Mouse (Mus musculus): ENCODE data around the gene D630003M21Rik.
A peak's percentile ranks its signal among the peaks of the same experiment; 100 is the strongest.

The D630003M21Rik gene

DNA sequence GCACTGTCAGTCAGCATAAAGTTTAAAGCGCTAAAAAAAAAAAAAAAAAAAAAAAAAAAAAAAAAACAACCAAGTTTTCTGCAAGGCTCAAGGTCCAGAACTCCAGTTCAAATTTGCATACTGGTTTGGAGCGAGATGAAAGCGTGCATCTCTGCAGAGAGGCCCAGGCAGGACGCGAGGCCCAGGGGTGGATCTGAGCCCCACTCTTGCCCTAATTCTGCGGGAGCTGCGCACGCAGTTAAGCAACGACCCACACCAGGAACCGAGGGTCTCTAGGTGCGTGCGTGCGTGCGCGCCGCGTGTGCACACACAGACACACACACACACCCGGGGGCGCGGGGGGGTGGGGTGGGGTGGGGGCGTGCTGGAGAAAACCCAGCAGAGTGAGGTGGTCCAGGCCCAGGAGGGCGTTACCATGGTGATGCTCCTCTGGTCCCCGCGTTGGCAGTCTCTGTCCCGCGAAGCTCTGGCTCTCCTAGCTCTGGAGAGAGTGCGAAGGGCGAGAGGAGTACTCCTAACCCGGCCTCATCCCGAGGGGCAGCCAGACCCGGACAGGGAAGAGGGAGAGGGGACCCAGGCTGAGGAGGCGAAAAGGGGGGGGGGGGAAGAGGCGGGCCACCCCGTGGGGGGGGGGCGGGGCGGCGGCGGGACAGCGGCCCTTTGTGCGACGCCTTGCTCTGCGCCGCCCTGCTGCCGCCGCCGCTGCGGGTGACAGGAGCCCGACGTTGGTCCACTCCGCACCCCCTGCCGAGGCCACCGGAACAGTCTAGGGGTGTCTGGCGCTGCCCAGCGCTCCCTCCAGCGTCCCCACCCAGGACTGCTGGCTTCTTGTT is at the start of gene D630003M21Rik:
D630003M21Rik (minus strand) TSS at position 553 of the 833 bp plus-strand sequence.
- no peak for DNase-seq (ENCODE audit: low spot score in 2 of 2)

DNA sequence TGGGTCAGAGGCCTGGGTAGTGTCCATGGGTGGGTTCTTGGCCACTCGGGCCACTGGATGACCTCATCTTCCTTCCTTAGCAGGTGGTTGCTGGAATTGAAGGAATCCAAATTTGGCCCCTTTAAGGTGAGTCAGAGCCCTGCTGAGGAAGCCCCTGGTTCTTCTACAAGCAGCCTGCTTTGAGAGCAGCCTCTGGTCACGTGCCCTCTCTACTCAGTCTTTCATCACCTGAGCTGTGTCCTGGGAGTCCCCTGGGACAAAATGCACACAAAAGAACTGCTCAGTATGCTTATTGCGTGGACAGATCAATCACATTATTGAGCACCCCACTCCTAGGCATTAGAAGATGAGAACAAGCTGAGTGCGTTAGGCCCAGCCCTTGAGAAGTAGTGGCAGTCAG is 47.9 kb upstream of the D630003M21Rik start:
- DNase-seq (ENCODE audit: low spot score in 2 of 2), result no peak

DNA sequence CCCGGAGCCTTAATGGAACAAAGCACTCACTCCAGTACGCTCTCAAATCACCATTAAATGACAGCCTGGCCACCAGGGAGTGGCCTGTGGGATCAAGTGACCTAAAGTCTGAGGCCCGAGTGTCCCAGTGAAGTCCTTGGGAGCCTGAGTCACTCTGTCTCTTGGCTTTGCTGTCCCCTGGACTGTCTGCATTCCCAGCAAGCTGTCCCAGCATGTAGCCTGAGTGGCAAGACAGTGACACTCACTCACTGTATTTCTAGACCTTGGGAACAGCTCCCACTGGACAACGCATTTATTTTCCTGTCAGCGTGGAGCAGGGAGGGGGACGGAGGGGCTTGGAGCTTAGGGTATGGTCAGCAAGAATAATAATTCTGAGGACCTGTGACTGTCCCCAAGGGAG is 47.4 kb upstream of the D630003M21Rik start:
- DNase-seq (ENCODE audit: low spot score in 2 of 2), result no peak

DNA sequence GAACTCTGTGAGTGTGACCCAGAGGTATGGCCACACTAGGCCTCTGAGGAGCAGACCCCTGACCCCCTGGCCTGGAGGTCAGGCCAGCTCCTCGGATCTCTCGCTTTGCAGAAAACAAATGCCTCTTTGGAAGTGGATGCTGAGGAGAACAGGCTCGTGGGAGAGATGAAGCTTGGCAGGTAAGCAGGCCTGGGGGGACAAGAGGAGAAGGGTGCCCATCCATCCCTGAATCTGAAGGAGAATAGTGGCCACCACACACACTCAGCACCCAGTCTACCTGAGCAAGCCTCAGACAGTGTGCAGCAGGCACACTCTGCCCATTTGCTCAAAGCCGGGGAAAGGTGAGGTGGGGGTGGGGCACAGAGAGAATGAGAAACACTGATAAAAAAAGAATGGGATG is 46.8 kb upstream of the D630003M21Rik start:
- no peak for DNase-seq (ENCODE audit: low spot score in 2 of 2)

DNA sequence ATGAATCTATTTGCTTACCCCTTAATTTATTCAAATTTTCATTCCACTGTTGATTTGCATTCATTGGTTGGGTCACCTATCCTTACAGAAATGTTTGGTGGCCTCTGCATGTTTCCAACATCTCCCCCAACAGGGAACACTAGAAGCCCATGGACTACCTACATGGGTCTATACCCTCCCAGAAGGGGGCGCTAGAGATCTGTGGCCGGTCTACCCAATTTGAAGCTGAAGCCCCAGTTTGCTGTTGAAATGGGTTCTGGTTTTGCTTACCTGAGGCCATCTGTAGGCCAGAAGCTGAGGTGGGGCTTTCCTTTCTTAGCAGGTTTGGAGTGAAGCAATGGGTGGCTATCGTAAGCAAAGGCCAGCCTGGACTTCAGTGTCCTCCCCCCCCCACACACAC is 46.3 kb upstream of the D630003M21Rik start:
- no peak for DNase-seq (ENCODE audit: low spot score in 2 of 2)

DNA sequence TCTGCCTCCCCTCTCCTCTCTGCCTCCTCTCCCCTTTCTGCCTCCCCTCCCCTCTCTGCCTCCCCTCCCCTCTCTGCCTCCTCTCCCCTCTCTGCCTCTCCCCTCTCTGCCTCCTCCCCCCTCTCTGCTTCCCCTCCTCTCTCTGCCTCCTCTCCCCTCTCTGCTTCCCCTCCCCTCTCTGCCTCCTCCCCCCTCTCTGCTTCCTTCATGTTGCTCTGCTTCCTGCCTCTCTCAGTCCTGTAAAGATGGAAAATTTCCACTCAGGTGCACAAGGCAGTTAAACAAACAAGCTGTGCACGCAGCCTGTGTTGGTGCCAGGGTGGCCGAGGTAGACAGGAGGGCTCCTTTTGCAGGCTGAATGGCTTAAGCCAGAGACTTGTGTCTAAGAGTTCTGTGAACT is 44.6 kb upstream of the D630003M21Rik start:
- no peak for DNase-seq (ENCODE audit: low spot score in 2 of 2)

DNA sequence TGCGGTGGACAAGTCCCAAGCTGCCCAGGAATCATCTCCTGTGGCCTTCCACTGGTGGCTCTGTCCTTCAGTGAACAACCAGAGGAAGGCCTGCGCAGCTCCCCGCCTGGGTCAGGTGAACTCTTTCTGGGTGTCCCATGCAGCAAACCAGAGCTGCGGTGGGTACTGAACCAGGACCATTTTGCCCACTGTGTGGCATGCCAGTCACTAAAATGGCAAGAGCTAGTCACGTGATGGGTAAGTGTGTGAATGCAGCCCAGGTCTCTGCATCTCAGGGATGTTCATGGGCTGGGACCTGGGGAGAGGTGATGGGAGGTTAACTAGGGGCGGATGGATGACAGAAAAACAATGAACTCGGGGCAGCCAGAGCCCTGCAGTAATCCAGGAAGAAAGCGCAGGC is 41.0 kb upstream of the D630003M21Rik start:
- no peak for DNase-seq (ENCODE audit: low spot score in 2 of 2)

DNA sequence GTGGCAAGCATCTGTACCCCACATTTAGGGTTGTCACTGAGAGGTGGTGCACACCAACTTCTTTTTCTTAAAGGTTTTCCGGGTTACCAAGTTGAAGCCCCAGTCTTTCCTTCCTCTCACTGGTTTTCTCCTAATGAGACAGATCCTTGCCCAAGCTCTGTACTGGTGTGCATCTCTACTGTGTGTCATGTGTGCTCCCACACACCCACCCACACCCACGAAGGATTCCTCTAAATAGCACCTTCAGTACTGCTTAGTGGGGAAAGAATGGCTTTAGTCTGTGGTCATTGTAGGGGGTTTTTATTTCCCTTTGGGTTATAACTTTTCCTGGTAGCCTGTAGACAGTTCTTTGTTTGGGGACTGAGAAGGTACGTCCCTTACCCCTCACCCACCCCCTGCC is 35.9 kb upstream of the D630003M21Rik start:
- no peak for DNase-seq (ENCODE audit: low spot score in 2 of 2)

DNA sequence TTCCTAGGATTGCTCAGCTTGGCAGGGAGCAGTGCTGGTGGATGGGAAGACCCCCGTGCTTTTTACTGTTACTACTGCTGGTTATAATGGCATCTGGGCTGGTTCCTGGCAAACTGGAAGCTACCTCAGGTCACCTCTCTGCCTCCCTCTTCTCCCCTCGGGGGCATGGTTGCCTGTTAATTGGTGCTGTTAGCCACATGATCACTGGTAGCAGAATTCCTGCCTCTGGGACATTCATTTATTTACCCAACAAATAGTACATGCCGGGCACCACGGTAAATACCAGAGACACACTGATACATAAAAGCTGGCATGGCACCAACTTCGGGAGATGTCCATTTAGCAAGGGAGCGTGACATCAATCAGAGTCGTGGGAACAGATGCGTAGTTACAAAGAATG is 30.5 kb upstream of the D630003M21Rik start:
- no peak for DNase-seq (ENCODE audit: low spot score in 2 of 2)

DNA sequence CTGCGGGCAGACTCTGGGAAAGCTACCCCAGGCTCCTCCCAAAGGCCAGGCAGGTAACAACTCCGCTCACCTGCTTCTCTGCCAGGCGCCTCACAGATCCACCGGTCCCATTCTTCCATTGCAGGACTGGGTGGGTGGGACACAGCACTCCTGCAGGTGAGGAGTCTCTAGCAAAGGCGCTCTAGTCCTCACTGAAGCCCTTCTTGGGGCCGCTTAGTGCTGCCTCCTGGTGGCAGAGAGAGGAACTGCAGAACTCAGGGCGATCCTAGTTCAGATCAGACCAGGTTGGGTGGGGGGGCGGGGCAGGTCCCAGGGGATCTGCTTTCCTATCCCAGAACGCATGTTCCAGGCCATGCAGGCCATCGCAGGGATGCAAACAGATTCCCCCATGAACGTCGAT is 29.8 kb upstream of the D630003M21Rik start:
- DNase-seq (ENCODE audit: low spot score in 2 of 2), result peak; percentile 59 to 86

DNA sequence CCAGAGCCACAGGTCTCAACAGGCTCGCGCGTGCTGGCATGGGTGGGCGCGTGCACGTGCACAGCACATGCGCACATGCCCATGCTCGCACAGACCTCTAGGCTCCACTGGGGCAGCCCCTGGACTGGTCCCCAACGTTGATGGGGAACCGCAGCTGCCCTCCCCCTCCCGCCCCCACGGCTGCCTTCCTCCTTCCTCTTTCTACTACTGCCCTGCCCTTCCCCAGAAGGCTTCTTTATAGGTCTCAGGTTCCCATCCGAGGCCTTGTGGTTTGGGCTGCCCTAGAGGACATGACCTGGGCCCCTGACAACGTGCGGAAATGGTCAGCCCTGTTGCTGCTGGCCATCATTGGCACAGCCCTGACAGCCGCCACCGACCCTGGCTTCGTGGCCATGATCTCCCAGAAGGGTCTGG is 29.0 kb upstream of the D630003M21Rik start, which contains the start of gene Bpi:
Bpi (plus strand) TSS at position 90 of the 414 bp plus-strand sequence.
- DNase-seq (ENCODE audit: low spot score in 2 of 2), result peak; percentile 39 to 68

DNA sequence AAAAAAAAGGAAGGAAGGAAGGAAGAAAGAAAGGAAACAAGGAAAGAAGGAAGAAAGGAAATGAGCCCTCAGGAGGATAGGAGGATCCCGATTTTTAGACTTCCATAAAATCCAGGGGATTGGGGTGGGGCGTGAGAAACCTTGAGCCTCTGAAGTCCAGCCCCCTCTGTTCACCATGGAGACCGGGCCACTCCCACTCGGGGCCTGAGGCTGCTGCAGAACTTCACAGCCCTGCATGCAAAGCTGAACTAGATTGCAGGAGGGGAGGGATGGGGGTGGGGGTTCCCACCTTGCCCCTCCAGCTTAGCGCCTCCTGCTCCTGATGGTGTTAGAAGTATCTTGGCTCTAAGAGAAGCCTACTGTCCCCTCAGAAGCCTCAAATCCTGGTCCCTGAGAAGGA is 27.9 kb upstream of the D630003M21Rik start:
- DNase-seq (ENCODE audit: low spot score in 2 of 2), result no peak

DNA sequence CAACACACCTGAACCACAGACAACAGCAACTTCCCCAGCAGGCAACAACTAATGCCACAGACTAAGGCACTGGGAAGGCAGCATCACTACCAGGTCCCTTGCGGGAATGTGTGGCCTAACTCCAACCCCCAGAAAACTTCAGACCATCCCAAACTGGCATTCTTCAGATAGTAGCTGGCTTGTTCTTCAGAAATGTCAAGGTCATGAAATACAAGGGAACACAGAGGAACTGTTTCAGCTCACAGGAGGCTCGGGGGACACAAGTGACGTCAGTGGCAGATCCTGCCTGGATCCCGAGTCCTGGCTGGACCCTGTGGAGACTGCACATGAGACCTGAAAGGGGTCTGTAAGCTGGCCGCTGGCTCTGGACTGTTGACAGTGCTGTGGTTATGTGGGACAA is 24.8 kb upstream of the D630003M21Rik start:
- no peak for DNase-seq (ENCODE audit: low spot score in 2 of 2)

DNA sequence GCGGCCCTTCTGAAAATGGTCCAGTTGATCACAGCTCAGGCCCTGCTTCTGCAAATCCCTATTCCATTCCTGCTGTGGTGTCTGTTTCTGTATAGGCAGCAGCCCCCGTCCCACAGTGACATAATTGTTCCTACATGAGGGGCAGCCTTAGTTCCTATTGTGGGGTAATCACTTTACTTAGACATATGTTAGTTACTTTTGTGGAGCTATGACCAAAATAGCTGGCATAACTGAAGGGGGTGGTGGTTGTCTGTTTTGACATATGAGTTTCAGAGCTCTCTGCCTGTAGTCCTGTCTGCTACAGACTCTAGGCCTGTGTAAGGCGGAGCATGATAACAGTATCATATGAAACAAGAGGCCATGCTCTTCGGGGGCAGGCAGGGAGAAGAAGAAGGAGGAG is 21.5 kb upstream of the D630003M21Rik start:
- no peak for DNase-seq (ENCODE audit: low spot score in 2 of 2)

DNA sequence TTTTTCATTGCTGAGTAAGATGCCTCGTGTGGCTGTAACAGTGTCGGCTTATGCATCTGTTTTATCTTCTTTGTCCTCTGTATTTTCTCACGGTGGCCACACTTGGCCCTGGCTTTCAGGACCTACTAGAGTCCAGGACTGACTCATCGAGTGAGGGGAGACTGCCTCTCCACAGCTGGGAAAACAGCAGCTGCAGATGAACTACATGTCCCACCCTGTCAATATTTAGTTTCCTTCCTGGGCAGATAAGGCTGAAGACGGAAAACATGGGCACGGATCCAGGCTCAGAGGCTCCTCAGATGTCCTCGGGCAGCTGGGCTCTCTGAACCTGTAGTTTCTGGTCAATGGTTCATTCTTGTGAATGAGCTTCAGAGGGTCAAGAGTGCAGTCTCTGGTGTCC is 19.3 kb upstream of the D630003M21Rik start:
- no peak for DNase-seq (ENCODE audit: low spot score in 2 of 2)

DNA sequence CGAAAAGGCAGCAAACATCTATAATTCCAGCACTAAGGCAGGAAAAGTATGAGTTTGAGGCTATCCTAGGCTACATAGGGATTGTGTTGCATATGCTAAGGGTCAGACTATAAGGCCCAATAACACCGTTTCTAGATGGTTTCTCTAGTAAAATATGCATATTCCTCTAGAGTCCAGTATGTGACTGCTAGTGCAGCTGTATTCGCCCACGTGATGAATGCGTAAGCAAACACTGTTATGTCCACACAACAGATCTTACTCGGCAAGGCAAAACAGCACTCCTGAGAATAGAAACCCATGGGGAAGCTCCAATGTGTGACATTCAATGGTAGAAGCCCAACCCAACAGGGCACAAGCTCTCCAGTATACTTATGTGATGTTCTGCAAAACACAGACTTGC is 18.8 kb upstream of the D630003M21Rik start:
- no peak for DNase-seq (ENCODE audit: low spot score in 2 of 2)

DNA sequence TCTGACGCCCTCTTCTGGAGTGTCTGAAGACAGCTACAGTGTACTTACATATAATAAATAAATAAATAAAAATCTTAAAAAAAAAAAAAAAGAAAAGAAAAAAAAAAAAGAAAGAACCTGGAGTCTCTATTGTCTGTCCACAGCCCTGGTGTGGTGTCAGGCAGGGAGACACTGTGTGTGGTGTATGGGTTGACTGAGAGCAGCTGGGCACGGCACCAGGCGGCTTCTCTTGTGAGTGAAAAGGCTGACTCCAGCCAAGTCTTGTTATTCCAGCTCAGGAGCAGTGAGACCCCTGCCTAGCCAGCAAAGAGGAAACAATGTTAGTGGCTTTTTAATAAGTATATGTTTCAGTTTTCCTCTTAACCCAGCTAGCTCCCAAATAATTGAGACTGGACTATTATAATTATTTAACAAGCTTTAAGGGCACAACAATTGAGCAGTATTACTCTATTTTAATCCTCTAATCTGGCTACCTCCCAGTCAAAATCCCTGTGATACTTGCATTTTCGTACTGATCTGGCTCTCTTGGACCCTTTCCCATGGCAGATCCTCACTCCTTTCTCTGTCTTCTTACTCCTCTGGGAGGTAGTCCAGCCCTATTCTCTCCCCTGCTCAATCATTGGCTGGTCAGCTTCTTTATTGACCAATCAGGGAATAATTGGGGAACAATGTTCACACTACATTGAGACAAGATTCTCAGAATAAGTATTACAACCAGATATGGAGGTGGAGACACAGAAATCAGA is 16.2 kb upstream of the D630003M21Rik start:
- DNase-seq (ENCODE audit: low spot score in 2 of 2), result no peak

DNA sequence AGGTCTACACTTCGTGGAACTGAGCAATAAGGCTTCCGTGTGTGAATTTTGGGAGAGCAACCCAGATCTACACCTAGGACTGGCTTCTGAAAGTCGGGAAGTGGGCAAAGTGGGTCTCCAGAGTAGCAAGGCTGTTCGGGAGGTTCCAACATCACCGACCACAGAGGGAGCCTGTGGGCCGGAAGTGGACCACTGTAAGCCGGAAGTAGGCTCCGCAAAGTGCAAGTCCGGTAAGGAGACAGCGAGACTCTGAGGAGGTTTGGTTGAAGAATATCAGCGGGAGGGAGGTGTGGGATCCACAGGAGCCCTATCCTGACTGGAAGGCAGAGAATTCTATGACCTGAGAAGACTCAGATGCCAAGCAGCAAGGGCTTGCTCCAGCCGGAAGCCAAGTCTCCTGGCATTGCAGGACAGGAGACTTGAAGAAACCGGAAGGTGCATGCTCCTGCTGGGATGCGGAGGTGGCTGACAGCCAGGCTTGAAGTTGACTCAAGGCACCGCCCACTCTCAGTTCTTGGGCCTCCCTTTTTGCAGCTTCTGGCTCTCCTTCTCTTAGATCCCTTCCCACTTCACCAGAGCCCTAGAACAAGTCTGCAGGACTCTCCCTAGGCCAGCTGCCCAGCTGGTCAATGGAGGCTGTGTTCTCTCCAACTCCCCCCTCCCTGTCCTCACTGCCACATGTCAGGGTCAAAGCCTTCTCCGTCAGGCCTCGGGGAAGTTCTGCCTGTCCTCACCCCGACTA is 14.3 kb upstream of the D630003M21Rik start:
- no peak for DNase-seq (ENCODE audit: low spot score in 2 of 2)

DNA sequence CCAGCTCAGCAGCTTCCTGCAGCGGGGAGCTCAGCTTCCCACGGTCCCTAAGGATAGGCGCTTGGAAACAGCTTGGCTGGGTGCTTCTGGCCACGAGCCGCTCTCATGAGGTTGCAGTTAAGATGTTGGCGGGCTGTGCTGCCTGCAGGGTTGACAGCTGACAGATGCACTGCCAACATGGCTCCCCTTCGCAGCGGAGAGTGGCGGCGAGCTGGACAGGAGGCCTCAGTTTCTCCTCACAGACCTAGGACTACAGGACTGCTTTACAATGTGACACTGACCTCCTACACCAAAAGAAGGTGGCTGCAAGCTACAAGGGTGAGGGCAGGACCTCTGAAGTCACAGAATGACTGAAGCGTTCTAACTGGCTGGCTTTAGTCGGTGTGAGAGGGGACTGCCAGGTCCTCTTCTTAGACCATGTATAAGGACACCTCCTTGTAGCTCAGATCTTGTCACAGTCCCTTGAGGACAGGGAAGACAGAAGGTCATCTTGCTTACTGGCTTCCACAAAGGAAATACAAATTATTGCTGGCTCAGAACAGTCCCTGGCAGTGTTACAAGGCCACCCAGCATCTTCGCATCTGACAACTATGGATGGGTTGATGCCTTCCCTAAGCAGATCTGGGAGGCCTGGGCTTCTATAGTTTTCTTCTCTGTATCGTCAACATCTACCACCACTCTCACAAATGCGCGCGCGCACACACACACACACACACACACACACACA is 13.3 kb upstream of the D630003M21Rik start:
- DNase-seq (ENCODE audit: low spot score in 2 of 2), result no peak

DNA sequence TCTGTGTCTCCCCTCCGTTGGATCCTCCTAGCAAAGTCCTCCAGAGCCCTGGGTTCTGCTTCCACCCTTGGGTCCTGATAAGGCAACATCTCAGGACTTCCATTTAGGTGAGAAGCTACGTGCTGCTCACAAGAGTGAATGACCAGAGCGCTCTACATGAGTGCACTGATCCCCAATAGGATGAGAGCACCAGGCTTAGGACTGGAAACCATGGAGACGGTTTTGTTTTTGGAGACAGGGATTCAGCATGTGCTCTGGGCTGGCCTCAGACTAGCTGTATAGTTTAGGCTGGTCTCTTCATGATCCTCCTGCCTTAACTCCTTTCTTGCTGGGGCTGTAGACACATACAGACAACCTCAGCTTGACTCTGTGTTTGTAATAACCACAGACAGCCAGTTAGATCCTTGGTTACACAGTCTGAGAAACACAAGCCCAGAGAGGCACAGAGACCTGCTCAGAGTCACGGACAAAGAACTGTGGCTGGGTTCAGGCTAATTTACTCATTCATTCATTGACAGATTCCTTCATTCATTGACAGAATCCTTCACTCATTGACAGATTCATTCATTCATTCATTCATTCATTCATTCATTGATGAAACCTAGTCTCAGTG is 12.2 kb upstream of the D630003M21Rik start:
- no peak for DNase-seq (ENCODE audit: low spot score in 2 of 2)

DNA sequence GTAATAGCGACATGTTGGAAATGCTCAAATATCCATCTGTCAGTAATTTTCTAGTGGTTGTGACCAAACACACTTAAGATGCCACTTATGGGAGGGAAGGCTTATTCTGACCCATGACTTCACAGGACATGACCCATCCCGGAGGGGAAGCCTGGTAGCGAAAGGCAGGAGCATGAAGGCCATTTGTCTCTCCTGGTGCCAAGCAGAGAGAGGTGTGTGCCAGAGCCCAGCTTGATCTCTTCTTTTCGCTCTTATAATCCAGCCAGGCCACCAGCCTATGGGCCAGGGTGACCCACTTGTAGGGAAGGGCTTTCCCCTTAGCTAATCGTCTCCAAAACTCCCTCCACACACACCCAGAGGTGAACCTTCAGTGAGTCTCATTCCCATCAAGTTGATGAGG is 9.1 kb upstream of the D630003M21Rik start:
- DNase-seq (ENCODE audit: low spot score in 2 of 2), result no peak

All from spleen, postnatal 4 days (tissue).